Mouse (Mus musculus): ENCODE data around the gene Wdr54. TPM values are rescaled to one million over a fixed set of nuclear protein-coding genes. Genes with fewer than 3 reads are reported as not detected.
A peak's percentile ranks its signal among the peaks of the same experiment; 100 is the strongest.
"Not testable (repeated sequence)": the region's sequence is repeated elsewhere in the genome, so short reads cannot be mapped to it uniquely, and the experiment has no call there.

The Wdr54 gene
- polyA plus RNA-seq, 1 experiment from 2014 or later, result 11.1 TPM

- H3K4me1 ChIP-seq (ENCODE audit: control insufficient read depth, insufficient read depth, low read length), result no peaks in the 10 kb centered on the region
- 0% methylated on average over 53 of the region's 58 CpGs for WGBS
- DNase-seq (ENCODE audit: low spot score) (peak; percentile 96), ATAC-seq (replicated peaks; ENCODE audit: insufficient number of reproducible peaks, low FRiP score, low TSS enrichment, low read depth) (peak; percentile 71)
- H3K9me3 ChIP-seq (replicated peaks; ENCODE audit: control insufficient read depth, low read length), result no peaks in the 10 kb centered on the region
- peak within 1 kb of the TSS; percentile 72 for H3K4me2 ChIP-seq (ENCODE audit: low read depth, low read length)
- peak within 1 kb of the TSS; percentile 87 for H3K9ac ChIP-seq (replicated peaks; ENCODE audit: low read length)
- H3K4me3 ChIP-seq (ENCODE audit: low read depth, low read length), result peak within 1 kb of the TSS; percentile 85
- no peaks in the 10 kb centered on the region for H3K36me3 ChIP-seq (replicated peaks; ENCODE audit: control insufficient read depth, insufficient read depth, low read depth, low read length)
- 0 out of 2 replicates have a peak within 1 kb of the TSS, but pooled peaks have one; percentile 38 for H3K27ac ChIP-seq (replicated peaks; ENCODE audit: low read depth, low read length)
- H3K27me3 ChIP-seq (ENCODE audit: control insufficient read depth, insufficient read depth, low read length), result peaks cover 16% of the 10 kb centered on the region
These were observed 9.5 kb upstream of the Wdr54 start, which contains the start of gene Dctn1 for GRCm38 (mm10) chr6:83165607-83166242. Gene Dctn1, plus strand, starts transcription at chr6:83165920.

GRCm38 (mm10) chr6:83165026-83165606 is 8.9 kb upstream of the Wdr54 start:
- H3K27me3 ChIP-seq (ENCODE audit: control insufficient read depth, insufficient read depth, low read length), result peaks cover 18% of the 10 kb centered on the region
- 6% methylated on average over 6 of the region's 6 CpGs for WGBS
- peak overlapping the region; percentile 85 for H3K4me3 ChIP-seq (ENCODE audit: low read depth, low read length)
- DNase-seq (ENCODE audit: low spot score), result no peak
- H3K4me2 ChIP-seq (ENCODE audit: low read depth, low read length), result peak overlapping the region; percentile 72
- H3K9ac ChIP-seq (replicated peaks; ENCODE audit: low read length), result peak overlapping the region; percentile 87
- no peaks in the 10 kb centered on the region for H3K4me1 ChIP-seq (ENCODE audit: control insufficient read depth, insufficient read depth, low read length)
- ATAC-seq (replicated peaks; ENCODE audit: insufficient number of reproducible peaks, low FRiP score, low TSS enrichment, low read depth), result no peak
- no peaks in the 10 kb centered on the region for H3K9me3 ChIP-seq (replicated peaks; ENCODE audit: control insufficient read depth, low read length)
- H3K36me3 ChIP-seq (replicated peaks; ENCODE audit: control insufficient read depth, insufficient read depth, low read depth, low read length), result no peaks in the 10 kb centered on the region
- no peak overlapping the region for H3K27ac ChIP-seq (replicated peaks; ENCODE audit: low read depth, low read length)

GRCm38 (mm10) chr6:83162701-83163100 is 6.5 kb upstream of the Wdr54 start:
- WGBS, result 0% methylated on average over 8 of the region's 8 CpGs
- H3K36me3 ChIP-seq (replicated peaks; ENCODE audit: control insufficient read depth, insufficient read depth, low read depth, low read length), result no peaks in the 10 kb centered on the region
- H3K9me3 ChIP-seq (replicated peaks; ENCODE audit: control insufficient read depth, low read length), result no peaks in the 10 kb centered on the region
- H3K4me2 ChIP-seq (ENCODE audit: low read depth, low read length), result peak overlapping the region; percentile 63
- peaks cover 18% of the 10 kb centered on the region for H3K27me3 ChIP-seq (ENCODE audit: control insufficient read depth, insufficient read depth, low read length)
- peak overlapping the region; percentile 31 for H3K4me3 ChIP-seq (ENCODE audit: low read depth, low read length)
- ATAC-seq (replicated peaks; ENCODE audit: insufficient number of reproducible peaks, low FRiP score, low TSS enrichment, low read depth), result no peak
- no peaks in the 10 kb centered on the region for H3K4me1 ChIP-seq (ENCODE audit: control insufficient read depth, insufficient read depth, low read length)
- H3K27ac ChIP-seq (replicated peaks; ENCODE audit: low read depth, low read length), result no peak overlapping the region
- no peak overlapping the region for H3K9ac ChIP-seq (replicated peaks; ENCODE audit: low read length)
- DNase-seq (ENCODE audit: low spot score), result peak; percentile 84

GRCm38 (mm10) chr6:83161921-83162641 is 5.9 kb upstream of the Wdr54 start:
- Histone ChIP-seq H3K27ac (replicated peaks; ENCODE audit: low read depth, low read length) (no peak overlapping the region), H3K27me3 (ENCODE audit: control insufficient read depth, insufficient read depth, low read length) (peaks cover 18% of the 10 kb centered on the region), H3K36me3 (replicated peaks; ENCODE audit: control insufficient read depth, insufficient read depth, low read depth, low read length) (no peaks in the 10 kb centered on the region), H3K4me2 (ENCODE audit: low read depth, low read length) (peak overlapping the region; percentile 63), H3K4me3 (ENCODE audit: low read depth, low read length) (peak overlapping the region; percentile 31), H3K4me1 (ENCODE audit: control insufficient read depth, insufficient read depth, low read length) (no peaks in the 10 kb centered on the region), H3K9ac (replicated peaks; ENCODE audit: low read length) (peak overlapping the region; percentile 43), H3K9me3 (replicated peaks; ENCODE audit: control insufficient read depth, low read length) (no peaks in the 10 kb centered on the region)
- WGBS, result under 1% methylated on average over 47 of the region's 49 CpGs
- DNase-seq (ENCODE audit: low spot score), result peak; percentile 41
- no peak for ATAC-seq (replicated peaks; ENCODE audit: insufficient number of reproducible peaks, low FRiP score, low TSS enrichment, low read depth)

- Histone ChIP-seq H3K27me3 (ENCODE audit: control insufficient read depth, insufficient read depth, low read length) (peaks cover 18% of the 10 kb centered on the region), H3K27ac (replicated peaks; ENCODE audit: low read depth, low read length) (no peak overlapping the region), H3K4me1 (ENCODE audit: control insufficient read depth, insufficient read depth, low read length) (no peaks in the 10 kb centered on the region), H3K9me3 (replicated peaks; ENCODE audit: control insufficient read depth, low read length) (no peaks in the 10 kb centered on the region), H3K9ac (replicated peaks; ENCODE audit: low read length) (peak overlapping the region; percentile 43; the same call in 1 of the 2 replicates), H3K4me3 (ENCODE audit: low read depth, low read length) (peak overlapping the region; percentile 31), H3K4me2 (ENCODE audit: low read depth, low read length) (peak overlapping the region; percentile 63), H3K36me3 (replicated peaks; ENCODE audit: control insufficient read depth, insufficient read depth, low read depth, low read length) (no peaks in the 10 kb centered on the region)
- no peak for DNase-seq (ENCODE audit: low spot score)
- WGBS, result 5% methylated on average over 19 of the region's 19 CpGs
- no peak for ATAC-seq (replicated peaks; ENCODE audit: insufficient number of reproducible peaks, low FRiP score, low TSS enrichment, low read depth)
These were observed 5.2 kb upstream of the Wdr54 start for GRCm38 (mm10) chr6:83161442-83161841.

GRCm38 (mm10) chr6:83159456-83159855 is 3.3 kb upstream of the Wdr54 start:
- not testable (repeated sequence) for H3K36me3 ChIP-seq (replicated peaks; ENCODE audit: control insufficient read depth, insufficient read depth, low read depth, low read length); ATAC-seq (replicated peaks; ENCODE audit: insufficient number of reproducible peaks, low FRiP score, low TSS enrichment, low read depth); H3K27ac ChIP-seq (replicated peaks; ENCODE audit: low read depth, low read length); H3K9ac ChIP-seq (replicated peaks; ENCODE audit: low read length); H3K4me2 ChIP-seq (ENCODE audit: low read depth, low read length); H3K4me3 ChIP-seq (ENCODE audit: low read depth, low read length); H3K4me1 ChIP-seq (ENCODE audit: control insufficient read depth, insufficient read depth, low read length); H3K9me3 ChIP-seq (replicated peaks; ENCODE audit: control insufficient read depth, low read length)
- 39% methylated on average over 3 of the region's 3 CpGs for whole genome bisulfite sequencing
- peak; percentile 77 for DNase-seq (ENCODE audit: low spot score)
- H3K27me3 ChIP-seq (ENCODE audit: control insufficient read depth, insufficient read depth, low read length), result peaks cover 18% of the 10 kb centered on the region

- Histone ChIP-seq H3K9me3 (replicated peaks; ENCODE audit: control insufficient read depth, low read length) (no peaks in the 10 kb centered on the region), H3K27ac (replicated peaks; ENCODE audit: low read depth, low read length) (no peak overlapping the region), H3K36me3 (replicated peaks; ENCODE audit: control insufficient read depth, insufficient read depth, low read depth, low read length) (peaks cover 7% of the 10 kb centered on the region; the same call in 1 of the 2 replicates), H3K27me3 (ENCODE audit: control insufficient read depth, insufficient read depth, low read length) (peaks cover 2% of the 10 kb centered on the region), H3K4me1 (ENCODE audit: control insufficient read depth, insufficient read depth, low read length) (peaks cover 2% of the 10 kb centered on the region; the same call in 1 of the 2 replicates), H3K4me2 (ENCODE audit: low read depth, low read length) (peak overlapping the region; percentile 83), H3K9ac (replicated peaks; ENCODE audit: low read length) (peak overlapping the region; percentile 68), H3K4me3 (ENCODE audit: low read depth, low read length) (peak overlapping the region; percentile 51)
- peak; percentile 6; the same call in 1 of the 2 replicates for ATAC-seq (replicated peaks; ENCODE audit: insufficient number of reproducible peaks, low FRiP score, low TSS enrichment, low read depth)
- WGBS, result 7% methylated on average over 23 of the region's 23 CpGs
- peak; percentile 29 for DNase-seq (ENCODE audit: low spot score)
These were observed 502 bp downstream of the Wdr54 start for GRCm38 (mm10) chr6:83155552-83156238.
